Mouse (Mus musculus) gastrocnemius, adult 2 months (tissue): ENCODE data around the gene Nrxn1. TPM values are rescaled to one million over a fixed set of nuclear protein-coding genes. Genes with fewer than 3 reads are reported as not detected.

Source experiments
- DNase-seq: peaks from one replicate; pipeline ENCODE4 v3.0.0; 2022
- H3K27ac ChIP-seq: fragments of 200-600 bp; 2 replicates; pipeline ENCODE4 v1.8.1; 2022; ENCODE audit warnings: mild to moderate bottlenecking
- H3K4me3 ChIP-seq: fragments of 200-600 bp; 2 replicates; pipeline ENCODE4 v1.8.1; 2022; ENCODE audit warnings: mild to moderate bottlenecking, moderate library complexity
- CTCF ChIP-seq: fragments of 200-600 bp; IDR thresholded peaks from 2 replicates; pipeline ENCODE4 v1.8.1; 2022; ENCODE audit warnings: antibody characterized with exemption, mild to moderate bottlenecking, moderate library complexity
- intact Hi-C: fragments of 180-260 bp; cut with DNase I; formaldehyde crosslinking; loops from one replicate; pipeline ENCODE4 v1.15.1; 2025
- total RNA-seq, 2 experiments: library from RNA; stranded (reverse); gene quantifications; 2 replicates each; pipeline ENCODE4 v1.2.3; 2021

Gene Nrxn1
- total RNA-seq, 2 experiments from 2014 or later: 0.26 to 0.73 TPM

DNA sequence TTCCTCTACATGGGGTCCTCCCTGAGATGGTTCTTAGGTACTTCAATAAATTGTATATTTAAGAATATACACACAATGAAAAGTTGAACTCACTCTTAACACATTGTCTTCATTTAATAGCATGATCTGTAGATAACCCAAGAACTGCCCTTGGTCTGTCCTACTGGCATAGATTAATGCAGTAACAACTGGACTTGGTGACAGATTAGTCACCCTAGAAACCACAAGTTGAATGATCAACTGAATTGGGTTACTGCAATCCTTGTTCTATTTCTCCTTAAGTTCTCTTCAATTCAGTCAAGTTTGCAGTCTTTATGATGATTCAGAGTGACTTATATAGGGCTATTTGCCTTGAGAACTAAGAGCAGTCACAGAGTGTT, 485.5 kb downstream of the Nrxn1 start:
- intact Hi-C loops: no loop called here
- TF ChIP-seq CTCF: no peak
- no peak overlapping the region for H3K4me3 ChIP-seq
- DNase-seq: no peak
- H3K27ac ChIP-seq: no peak overlapping the region

DNA sequence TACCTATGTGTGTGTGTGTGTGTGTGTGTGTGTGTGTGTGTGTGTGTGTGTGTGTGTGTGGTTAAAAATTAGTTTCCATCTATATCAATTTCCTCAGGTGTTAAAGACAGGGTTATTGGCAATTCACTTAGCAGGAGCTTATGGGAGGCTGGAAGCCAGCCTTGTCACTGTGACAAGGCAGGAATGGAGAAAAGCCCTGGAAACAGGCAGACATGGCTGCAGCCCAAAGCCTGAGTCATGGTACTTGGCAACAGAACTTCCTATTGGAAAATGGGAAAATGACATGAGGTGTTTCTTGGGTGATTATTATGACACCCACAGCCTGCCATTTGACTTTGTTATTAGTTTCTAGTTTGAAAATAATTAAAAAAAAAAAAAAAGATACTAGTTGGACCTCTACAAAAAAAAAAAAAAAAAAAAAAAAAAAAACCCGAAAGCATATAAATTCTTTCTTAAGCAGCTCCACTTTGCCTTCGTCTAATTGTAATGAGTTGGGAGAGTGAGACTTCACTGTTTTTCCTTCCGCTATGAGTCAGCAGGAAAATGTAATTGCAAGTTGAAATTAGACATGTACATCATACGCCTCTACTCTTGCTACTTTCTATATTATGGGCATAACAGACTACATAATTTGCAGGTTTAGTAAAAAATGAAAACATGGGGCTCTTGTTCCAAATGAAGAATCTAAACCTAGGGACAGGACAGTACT, 486.0 kb downstream of the Nrxn1 start:
- intact Hi-C loops: no loop called here
- TF ChIP-seq CTCF: no peak
- Histone ChIP-seq H3K27ac (no peak overlapping the region), H3K4me3 (no peak overlapping the region)
- DNase-seq: peak; percentile 52

DNA sequence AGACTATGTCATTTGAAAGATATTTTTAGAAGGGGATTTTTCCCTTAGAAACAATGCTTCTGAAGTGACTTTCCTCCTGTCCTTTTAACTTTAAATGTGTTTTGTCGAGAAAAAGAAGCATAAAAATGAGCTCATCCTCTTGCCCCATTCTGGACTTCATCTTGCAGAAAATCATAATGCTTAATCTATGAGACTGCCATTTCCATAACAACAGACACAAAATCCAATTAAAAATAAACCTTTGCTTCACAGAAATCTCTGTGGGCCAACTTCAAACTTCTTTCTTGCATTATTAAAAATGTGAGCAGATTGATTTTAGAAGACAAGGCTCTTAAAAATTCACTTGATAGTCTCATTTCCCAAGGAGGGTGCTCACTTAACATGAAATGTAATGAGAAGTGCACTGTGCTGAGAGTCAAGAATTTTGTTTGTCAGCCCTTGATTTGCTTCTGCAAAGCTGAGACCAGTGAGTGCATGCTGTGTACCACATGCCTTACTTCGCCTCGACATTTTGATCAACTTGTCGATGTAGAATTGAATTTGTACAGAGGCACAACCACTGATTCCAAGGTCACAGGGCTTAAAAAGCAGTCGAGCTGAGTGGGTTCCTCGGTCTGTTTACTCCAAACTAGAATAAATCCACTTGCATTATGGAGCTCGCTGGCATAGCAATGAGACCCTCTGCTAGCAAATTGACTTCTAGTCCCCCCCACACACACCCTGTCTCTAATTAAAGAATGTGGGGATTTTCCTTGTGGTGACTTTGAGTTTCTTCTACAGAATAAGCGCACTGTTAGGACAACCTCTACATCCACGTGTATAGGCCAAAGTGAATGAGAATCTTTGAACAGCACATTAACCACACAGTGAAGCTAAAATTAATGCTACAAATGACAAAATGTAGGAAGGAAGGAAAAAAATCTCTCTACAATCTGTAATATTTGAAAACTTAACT, 493.0 kb downstream of the Nrxn1 start:
- intact Hi-C loops: no loop called here
- no peak for TF ChIP-seq CTCF
- Histone ChIP-seq H3K27ac (no peak overlapping the region), H3K4me3 (no peak overlapping the region)
- DNase-seq: no peak

DNA sequence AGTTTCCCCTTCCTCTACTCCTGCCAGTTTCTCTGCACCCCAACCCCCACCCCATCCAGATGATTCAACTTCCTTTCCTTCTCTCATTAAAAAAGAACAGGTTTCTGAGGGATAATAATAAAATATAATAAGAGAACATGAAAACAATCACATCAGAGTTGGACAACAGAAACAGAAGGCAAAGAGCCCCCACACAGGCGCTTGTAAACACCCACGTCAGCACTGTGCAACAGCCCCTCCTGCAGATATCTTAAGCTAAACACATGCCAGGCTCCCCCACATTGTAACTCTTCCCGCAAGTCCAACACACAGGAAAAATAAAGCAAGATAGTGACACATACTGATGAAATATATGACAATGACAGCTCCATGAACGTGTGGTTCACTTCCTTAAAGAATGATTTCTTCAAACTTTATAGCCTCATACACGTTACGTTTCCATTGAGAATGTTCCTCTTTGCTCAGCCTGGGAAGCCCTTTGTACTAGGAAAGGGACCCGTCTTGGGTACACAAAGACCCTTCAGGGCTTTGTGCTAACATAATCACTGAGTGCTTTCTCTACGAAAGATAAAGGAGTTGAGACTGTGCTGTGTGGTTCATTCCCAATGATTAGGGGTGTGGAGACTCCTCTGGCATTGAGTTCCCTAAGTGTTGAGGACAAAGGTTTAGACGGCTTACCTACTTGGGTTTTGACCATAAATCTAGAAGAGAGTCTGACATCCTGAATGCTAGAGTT, 497.9 kb downstream of the Nrxn1 start:
- Histone ChIP-seq H3K4me3 (no peak overlapping the region), H3K27ac (no peak overlapping the region)
- no peak for TF ChIP-seq CTCF
- intact Hi-C loops: no loop called here
- no peak for DNase-seq

DNA sequence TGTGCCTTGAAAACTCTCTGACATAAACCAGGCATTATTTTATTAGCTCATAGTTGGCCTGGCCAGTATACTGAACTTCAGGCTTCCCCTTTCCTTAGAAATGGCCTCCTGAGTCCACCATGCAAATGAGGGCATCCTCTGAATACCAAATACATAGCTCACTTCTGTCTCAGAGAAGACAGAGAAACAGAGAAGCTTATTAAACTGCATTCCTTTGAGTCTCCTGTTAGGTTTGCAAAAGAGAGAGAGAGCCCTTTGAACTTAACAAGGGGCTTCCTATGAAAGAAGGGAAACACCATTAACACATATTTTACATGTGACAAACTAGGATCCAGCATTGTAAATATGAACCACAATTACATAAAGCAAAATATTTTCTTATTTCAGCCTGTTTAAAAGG, 506.0 kb downstream of the Nrxn1 start:
- Histone ChIP-seq H3K4me3 (no peak overlapping the region), H3K27ac (no peak overlapping the region)
- no peak for TF ChIP-seq CTCF
- intact Hi-C loops: no loop called here
- no peak for DNase-seq

DNA sequence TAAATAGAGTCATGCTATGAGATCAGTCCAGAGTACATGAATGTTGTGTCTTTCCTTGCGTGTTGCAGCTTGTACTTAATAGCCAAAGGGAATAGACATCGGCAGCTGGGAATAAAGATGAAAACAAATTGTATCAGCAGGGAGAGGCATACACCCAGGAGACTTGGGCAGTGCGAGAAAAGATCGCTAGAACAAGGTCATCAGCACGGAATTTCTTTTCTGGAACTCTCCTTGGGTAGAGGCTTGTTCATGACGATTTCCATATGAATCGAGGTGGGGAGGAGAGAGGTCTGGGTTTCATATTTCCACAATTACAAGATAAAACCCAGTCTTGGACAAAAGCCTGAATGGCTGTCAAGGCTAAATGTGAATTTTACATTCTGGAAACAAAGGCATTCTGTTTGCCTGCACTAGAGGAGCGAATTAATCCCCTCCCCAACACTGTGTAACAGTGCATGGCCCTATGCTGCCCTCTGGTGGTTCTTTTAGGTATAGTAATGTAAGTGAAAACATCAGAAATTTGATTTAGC, 508.1 kb downstream of the Nrxn1 start:
- TF ChIP-seq CTCF: peak; percentile 84
- intact Hi-C loops: no loop called here
- peak; percentile 16 for DNase-seq
- H3K27ac ChIP-seq: peak overlapping the region; percentile 24; the same call in 1 of the 2 replicates
- peak overlapping the region; percentile 63 for H3K4me3 ChIP-seq

DNA sequence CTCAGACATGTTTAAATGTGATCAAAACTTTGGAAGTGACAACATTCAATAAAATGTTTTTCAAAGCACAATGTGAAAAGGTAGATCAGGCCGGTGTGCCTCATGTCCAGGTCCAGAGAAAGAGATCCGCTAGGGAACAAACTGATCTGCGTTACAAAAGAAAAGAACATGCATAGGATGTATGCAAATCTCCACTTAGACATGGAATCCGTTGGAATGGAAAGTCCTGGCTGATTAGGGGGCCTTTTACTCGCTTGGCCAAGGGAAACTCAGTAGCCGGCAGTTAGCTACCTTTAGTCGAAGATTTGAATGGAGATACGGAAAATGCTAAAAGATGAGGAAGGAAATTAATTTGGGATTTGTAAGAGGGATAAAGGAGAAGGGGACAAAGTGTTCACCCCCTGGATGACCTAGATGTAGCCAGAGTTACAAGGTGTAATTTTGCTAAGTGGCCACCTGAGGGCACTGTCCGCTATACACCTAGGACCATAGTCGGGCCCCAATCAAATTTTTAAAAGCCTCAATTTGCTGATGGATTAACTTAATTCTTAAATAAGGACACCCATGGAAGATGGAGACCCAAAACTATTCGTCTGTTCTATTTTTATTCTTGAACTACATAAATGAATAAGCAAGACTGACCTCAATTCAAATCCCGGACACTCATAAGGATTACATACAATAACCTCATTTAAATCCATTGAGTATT, 508.9 kb downstream of the Nrxn1 start:
- DNase-seq: no peak

DNA sequence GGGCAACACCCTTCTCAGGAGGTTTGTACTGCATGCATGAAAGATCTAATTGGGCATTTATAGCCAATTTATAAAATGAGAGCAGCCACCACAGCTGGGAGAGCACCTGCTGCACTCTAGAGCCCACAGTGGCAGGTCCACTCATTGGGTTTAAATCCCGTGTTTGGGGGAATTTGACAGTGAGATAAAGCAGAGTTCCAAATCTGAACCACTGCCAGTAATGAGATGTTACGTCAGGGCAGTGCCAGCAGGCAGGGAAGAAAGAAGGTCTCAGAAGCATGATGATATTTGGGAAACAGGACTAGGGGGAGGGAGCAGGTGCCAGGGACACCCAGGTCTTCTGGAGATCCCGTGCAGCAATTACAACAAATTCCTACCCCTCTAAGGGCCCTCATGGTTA, 509.7 kb downstream of the Nrxn1 start:
- Histone ChIP-seq H3K27ac (no peak overlapping the region), H3K4me3 (no peak overlapping the region)
- DNase-seq: no peak
- TF ChIP-seq CTCF: no peak
- intact Hi-C loops: no loop called here

More for the DNA sequence above, 508.9 kb downstream of the Nrxn1 start:
- TF ChIP-seq CTCF: peak; percentile 67
- Histone ChIP-seq H3K27ac (no peak overlapping the region), H3K4me3 (no peak overlapping the region)
- intact Hi-C loops: no loop called here

DNA sequence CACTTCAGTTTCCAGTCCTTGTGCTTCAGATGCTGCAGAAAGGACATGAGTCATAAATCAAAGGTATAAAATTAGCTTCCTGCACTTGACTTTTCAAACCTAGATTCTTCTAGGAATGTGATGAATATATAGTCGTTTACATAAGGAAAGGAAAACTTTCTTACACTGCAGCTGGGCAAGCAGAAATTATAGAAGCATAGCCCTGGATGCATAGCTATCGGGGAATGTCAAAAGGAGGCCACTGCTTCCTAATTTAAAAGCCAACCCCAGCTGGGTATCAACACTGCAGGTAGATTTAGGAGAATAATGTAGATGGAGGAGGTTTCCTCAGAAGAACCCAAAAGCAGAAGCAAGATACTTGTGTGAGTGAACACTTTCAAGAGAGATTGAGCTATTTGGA, 523.0 kb downstream of the Nrxn1 start:
- TF ChIP-seq CTCF: no peak

DNA sequence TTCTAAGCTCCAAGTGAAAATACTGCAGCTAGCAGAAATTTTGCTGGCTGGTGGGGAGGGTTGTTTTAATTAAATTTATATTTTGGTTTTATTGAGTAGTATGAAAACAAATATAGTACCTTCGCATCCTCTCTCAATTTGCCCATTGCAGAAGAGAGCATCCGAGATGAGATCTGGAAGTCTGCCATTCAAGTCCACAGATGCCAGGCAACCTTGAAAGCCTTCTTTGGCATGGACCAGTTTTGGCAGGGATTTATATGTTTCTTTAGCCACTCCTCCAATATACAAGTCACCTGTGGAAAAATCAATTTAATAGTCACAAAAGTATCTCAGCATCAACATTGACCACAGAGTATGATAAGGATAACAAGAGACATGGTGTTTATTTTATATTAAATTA, 527.7 kb downstream of the Nrxn1 start:
- no peak for TF ChIP-seq CTCF
- intact Hi-C loops: no loop called here
- no peak for DNase-seq
- Histone ChIP-seq H3K27ac (no peak overlapping the region), H3K4me3 (no peak overlapping the region)

More for the DNA sequence above, 523.0 kb downstream of the Nrxn1 start:
- intact Hi-C loops: no loop called here
- no peak for DNase-seq
- Histone ChIP-seq H3K27ac (no peak overlapping the region), H3K4me3 (no peak overlapping the region)

DNA sequence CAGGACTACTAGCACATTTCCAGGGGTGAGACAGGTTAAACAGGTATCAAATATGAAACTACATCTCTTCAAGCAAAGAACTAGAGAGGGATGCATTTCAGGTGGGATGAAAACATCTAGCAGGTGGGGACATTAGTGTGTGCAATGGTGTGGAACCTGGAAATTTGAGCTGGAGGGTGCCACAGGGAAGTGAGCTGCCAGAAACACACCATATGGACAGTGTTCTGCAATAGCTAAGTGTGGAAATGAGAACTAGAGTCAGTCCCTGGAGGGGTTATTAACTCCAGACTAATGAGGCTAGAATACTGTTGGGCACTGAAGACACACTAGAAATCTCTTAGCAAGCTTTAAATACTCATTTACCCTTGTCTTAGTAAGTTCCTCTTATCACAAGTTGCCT, 536.5 kb downstream of the Nrxn1 start:
- TF ChIP-seq CTCF: no peak
- H3K27ac ChIP-seq: no peak overlapping the region
- no peak for DNase-seq
- no peak overlapping the region for H3K4me3 ChIP-seq
- intact Hi-C loops: no loop called here

DNA sequence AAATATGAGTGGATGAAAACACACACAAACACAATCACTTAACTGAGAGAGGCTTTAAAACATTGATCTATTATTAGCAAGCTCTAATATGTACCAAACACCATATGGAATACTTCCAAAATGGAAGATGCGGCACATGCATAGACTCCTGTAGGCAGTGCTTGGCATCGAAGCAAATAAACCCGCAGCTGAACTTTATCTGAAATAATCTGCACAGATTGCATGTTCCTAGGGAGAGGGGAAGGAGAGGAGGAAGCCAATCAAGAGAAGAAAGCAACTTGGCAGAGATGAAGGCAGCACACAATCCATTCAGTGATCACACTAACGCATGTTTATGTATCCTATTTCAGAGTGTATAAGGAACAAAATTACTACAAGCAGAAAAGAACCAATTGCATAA, 542.5 kb downstream of the Nrxn1 start:
- Histone ChIP-seq H3K27ac (no peak overlapping the region), H3K4me3 (no peak overlapping the region)
- no peak for DNase-seq
- TF ChIP-seq CTCF: no peak
- intact Hi-C loops: no loop called here
